Mouse (Mus musculus): Measurements from ENCODE around the gene Fam189a1. TPM values are rescaled to one million over a fixed set of nuclear protein-coding genes. Genes with fewer than 3 reads are reported as not detected.

Fam189a1 gene
- polyA plus RNA-seq, 1 experiment from 2014 or later = 8.7 TPM

DNA sequence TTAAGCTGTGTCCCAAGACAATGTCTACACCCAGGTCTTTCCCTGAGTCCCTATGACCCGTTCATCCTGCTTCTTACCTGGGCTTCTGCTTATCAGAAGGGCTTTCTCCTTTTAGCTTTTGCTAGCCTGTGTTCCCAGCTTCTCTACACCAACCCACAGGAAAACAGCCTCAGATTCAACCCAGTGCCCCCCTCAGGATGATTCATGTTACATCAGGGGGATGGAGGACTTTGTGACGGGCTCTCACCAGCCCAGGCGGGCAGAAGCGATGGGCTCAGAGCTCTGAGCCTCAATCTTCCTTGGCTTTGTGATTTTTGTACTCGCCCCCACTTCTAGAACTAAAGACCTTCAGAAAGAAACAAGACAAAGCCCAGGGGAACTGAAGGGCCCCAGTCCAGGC is 335.3 kb downstream of the Fam189a1 start:
- no peak for ATAC-seq (ENCODE audit: low FRiP score)
- H3K4me3 ChIP-seq = no peak overlapping the region
- no peak overlapping the region for H3K9ac ChIP-seq
- H3K4me2 ChIP-seq = no peak overlapping the region
- WGBS = 84% methylated on average over 5 of the region's 5 CpGs
- no peaks in the 10 kb centered on the region for H3K4me1 ChIP-seq (replicated peaks)
- no peaks in the 10 kb centered on the region for H3K27me3 ChIP-seq
- H3K9me3 ChIP-seq = no peaks in the 10 kb centered on the region
- no peaks in the 10 kb centered on the region for H3K36me3 ChIP-seq
- H3K27ac ChIP-seq = no peak overlapping the region

DNA sequence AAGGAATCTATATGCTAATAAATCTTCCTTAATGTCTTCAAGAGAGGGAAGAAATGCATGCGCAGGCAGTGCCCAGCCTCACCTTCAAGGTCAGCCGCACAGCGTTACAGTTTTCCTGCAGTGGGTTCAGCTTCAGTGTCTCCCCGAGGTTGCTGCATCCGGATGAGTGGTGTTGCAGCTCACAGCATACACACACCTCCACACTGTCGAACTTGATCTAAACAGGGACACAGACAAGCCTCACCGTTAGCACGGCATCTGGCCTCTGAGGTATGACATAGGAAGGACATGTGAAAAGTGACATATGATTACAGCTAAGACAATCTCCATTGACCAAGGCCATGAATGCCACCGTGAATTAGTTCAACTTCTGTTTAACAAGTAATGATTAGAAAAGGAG is 336.7 kb downstream of the Fam189a1 start:
- Histone ChIP-seq H3K4me2 (no peak overlapping the region), H3K36me3 (no peaks in the 10 kb centered on the region), H3K9ac (no peak overlapping the region), H3K27me3 (no peaks in the 10 kb centered on the region), H3K4me1 (replicated peaks) (no peaks in the 10 kb centered on the region), H3K27ac (no peak overlapping the region; the same call in 1 of the 2 replicates), H3K9me3 (no peaks in the 10 kb centered on the region), H3K4me3 (no peak overlapping the region)
- ATAC-seq (ENCODE audit: low FRiP score) = no peak
- WGBS = 81% methylated on average over 9 of the region's 9 CpGs

DNA sequence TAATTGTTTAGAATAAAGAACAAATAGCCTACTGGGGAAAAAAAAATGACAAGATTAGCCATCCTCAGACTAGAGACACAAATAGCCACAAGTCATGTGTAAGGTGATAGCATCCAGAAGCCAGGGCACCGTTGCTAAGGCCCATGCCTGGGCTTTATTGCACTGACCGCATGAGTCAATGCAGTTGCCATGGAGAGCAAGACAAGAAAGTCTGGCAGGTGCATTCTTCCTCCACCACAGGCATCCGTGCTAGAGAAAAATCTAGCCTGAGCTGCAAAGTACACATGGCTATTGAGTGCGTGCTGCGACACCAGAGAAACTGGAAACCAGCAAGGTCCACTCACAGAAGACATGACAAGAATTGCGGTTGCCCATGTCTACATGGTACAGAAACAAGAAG is 347.5 kb downstream of the Fam189a1 start:
- Histone ChIP-seq H3K36me3 (no peaks in the 10 kb centered on the region), H3K4me1 (replicated peaks) (peaks cover 18% of the 10 kb centered on the region), H3K9me3 (no peaks in the 10 kb centered on the region), H3K4me3 (no peak overlapping the region), H3K27me3 (no peaks in the 10 kb centered on the region), H3K4me2 (no peak overlapping the region), H3K27ac (no peak overlapping the region), H3K9ac (no peak overlapping the region)
- ATAC-seq (ENCODE audit: low FRiP score) = 0 out of 2 replicates have a peak, but pooled peaks have one; percentile 54
- 21% methylated on average over 6 of the region's 6 CpGs for WGBS

DNA sequence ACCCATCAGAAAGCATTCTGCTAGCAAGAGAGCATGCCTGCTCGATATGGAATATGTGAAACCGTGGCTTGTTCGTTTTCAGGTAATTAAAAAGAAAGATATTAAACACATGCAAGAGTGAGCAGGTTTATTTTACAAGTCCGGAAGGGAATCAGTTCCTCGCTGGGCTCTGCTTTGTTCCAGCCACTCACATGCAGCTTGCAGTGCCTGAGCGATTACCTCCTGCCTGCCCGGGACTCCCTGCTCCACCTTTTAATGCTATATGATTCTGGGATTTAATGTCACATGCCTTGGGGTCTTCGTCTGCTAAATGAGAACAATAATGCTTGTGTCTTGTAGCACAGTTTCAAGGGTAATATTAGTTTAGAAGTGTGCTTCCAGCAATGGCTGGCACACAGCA is 351.3 kb downstream of the Fam189a1 start:
- WGBS = 57% methylated on average over 8 of the region's 8 CpGs

DNA sequence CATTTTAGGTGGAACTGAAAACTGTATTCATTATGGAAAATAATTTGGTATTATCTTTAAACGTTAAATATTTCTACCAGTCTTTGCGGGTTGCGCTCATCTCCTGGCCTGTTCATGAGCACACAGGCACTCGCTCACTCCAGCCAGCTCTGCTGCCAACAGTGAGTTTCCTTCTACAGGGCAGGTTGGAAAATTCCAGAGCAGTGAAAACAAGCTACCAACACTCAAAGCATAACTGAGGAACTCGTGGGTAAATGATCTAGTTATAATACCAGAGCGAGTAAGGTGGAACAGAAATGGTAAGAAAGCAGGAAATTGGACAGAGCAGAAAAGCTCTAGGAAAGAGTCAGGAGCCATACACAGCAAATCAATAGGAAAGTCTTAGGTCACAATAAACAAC is 360.8 kb downstream of the Fam189a1 start:
- no peak for ATAC-seq (ENCODE audit: low FRiP score)
- H3K4me2 ChIP-seq = no peak overlapping the region
- no peak overlapping the region for H3K9ac ChIP-seq
- no peak overlapping the region for H3K27ac ChIP-seq
- H3K4me3 ChIP-seq = no peak overlapping the region
- H3K9me3 ChIP-seq = no peaks in the 10 kb centered on the region
- 86% methylated on average over 6 of the region's 6 CpGs for WGBS
- H3K36me3 ChIP-seq = no peaks in the 10 kb centered on the region
- H3K27me3 ChIP-seq = no peaks in the 10 kb centered on the region
- H3K4me1 ChIP-seq (replicated peaks) = peaks cover 5% of the 10 kb centered on the region

More for the DNA sequence above, 351.3 kb downstream of the Fam189a1 start:
- no peak overlapping the region for H3K4me2 ChIP-seq
- H3K27ac ChIP-seq = no peak overlapping the region
- no peak overlapping the region for H3K4me3 ChIP-seq
- no peaks in the 10 kb centered on the region for H3K27me3 ChIP-seq
- ATAC-seq (ENCODE audit: low FRiP score) = no peak
- no peaks in the 10 kb centered on the region for H3K9me3 ChIP-seq
- peaks cover 42% of the 10 kb centered on the region for H3K4me1 ChIP-seq (replicated peaks)
- H3K9ac ChIP-seq = no peak overlapping the region; the same call in 1 of the 2 replicates
- H3K36me3 ChIP-seq = no peaks in the 10 kb centered on the region

DNA sequence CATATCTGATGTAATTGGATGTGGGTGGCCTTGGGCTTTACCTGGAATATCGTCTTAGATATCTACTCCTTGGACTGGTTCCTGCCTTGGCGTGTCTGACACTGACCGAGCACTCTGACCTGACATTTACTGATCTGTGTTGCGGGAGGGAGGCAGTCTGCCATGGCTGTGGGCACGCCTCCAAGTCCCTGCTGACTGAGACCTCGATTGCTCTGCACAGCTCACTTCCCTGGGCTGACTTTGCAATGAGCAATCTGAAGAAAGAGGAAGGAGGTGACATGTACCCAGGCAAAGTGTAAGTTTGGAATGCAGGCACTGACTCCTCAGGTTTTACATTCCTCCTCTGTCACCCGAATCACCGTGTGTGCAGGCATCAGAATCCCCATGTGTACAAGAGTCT is 364.3 kb downstream of the Fam189a1 start:
- no peak overlapping the region for H3K27ac ChIP-seq
- no peak overlapping the region for H3K4me2 ChIP-seq
- H3K9ac ChIP-seq = no peak overlapping the region
- no peak overlapping the region for H3K4me3 ChIP-seq
- peaks cover 5% of the 10 kb centered on the region for H3K4me1 ChIP-seq (replicated peaks)
- no peaks in the 10 kb centered on the region for H3K36me3 ChIP-seq
- no peaks in the 10 kb centered on the region for H3K9me3 ChIP-seq
- 62% methylated on average over 8 of the region's 8 CpGs for WGBS
- H3K27me3 ChIP-seq = no peaks in the 10 kb centered on the region
- ATAC-seq (ENCODE audit: low FRiP score) = no peak

DNA sequence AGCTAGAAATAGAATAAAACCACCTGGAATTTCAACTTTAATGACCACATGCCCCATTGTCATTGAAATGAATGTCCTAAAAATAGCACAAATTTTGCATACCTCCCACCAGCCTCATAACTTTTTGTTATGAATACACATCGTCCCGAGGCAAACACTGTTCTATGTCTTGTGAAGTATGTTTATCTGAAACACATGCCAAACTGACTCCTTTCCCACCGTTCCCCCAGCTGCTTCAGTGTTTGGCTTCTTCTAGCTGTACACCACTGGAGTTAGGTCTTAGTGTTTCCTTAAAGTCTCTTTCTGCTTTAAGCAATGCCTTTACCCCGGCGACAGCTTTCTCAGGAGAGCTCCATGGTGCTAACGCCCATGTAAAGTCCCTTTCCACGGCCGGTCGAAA is 365.2 kb downstream of the Fam189a1 start:
- no peak overlapping the region for H3K27ac ChIP-seq
- no peaks in the 10 kb centered on the region for H3K36me3 ChIP-seq
- H3K4me1 ChIP-seq (replicated peaks) = peaks cover 5% of the 10 kb centered on the region
- no peaks in the 10 kb centered on the region for H3K9me3 ChIP-seq
- no peak for ATAC-seq (ENCODE audit: low FRiP score)
- no peak overlapping the region for H3K9ac ChIP-seq
- H3K4me3 ChIP-seq = no peak overlapping the region
- H3K27me3 ChIP-seq = no peaks in the 10 kb centered on the region
- H3K4me2 ChIP-seq = no peak overlapping the region
- WGBS = 68% methylated on average over 9 of the region's 9 CpGs

DNA sequence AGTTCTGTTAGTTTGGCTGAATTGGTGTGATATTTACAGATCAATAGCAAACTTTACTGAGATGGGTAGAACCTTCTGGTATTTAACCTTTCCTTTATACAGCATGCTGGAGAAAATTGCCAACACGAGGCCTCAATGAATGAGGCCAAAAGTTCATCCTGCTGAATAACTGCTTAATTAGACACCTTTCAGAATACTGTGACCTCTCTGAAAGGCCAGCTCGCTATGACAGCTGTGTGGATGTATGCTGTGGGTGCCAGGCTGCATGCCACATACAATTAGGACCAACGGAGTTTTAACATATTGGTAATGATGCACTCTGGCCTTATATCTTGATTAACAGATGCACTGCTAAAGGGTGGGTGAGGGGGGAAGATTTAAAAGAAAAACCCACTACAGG is 371.3 kb downstream of the Fam189a1 start:
- Histone ChIP-seq H3K9me3 (no peaks in the 10 kb centered on the region), H3K4me2 (no peak overlapping the region), H3K36me3 (no peaks in the 10 kb centered on the region), H3K4me1 (replicated peaks) (peaks cover 14% of the 10 kb centered on the region), H3K4me3 (no peak overlapping the region), H3K9ac (no peak overlapping the region), H3K27me3 (no peaks in the 10 kb centered on the region), H3K27ac (no peak overlapping the region)
- ATAC-seq (ENCODE audit: low FRiP score) = no peak
- 31% methylated on average over 3 of the region's 3 CpGs for WGBS

DNA sequence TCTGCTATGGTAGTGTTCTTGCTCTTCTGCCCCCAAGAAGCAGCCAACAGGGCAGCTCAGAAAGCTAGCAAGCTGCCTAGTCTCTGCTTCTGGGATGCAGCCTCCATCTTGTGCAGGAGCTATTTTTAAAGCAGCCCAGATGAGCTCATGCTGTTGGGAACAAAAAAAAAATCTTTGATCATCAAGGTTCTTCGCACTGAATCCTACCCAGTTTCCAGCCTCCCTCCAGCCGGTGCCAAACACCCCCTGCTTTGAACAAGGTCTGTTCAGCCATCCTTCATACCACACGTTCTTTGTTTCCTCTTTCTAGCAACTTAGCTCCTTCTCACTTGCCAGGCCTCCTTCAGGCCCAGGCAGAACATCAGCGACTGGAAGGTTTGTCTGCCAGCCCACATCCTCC is 376.9 kb downstream of the Fam189a1 start:
- H3K9me3 ChIP-seq = no peaks in the 10 kb centered on the region
- H3K36me3 ChIP-seq = no peaks in the 10 kb centered on the region
- no peak overlapping the region for H3K27ac ChIP-seq
- H3K4me3 ChIP-seq = no peak overlapping the region
- WGBS = 83% methylated on average over 4 of the region's 4 CpGs
- H3K9ac ChIP-seq = no peak overlapping the region
- H3K4me2 ChIP-seq = no peak overlapping the region
- peaks cover 25% of the 10 kb centered on the region for H3K4me1 ChIP-seq (replicated peaks)
- H3K27me3 ChIP-seq = no peaks in the 10 kb centered on the region
- no peak for ATAC-seq (ENCODE audit: low FRiP score)

DNA sequence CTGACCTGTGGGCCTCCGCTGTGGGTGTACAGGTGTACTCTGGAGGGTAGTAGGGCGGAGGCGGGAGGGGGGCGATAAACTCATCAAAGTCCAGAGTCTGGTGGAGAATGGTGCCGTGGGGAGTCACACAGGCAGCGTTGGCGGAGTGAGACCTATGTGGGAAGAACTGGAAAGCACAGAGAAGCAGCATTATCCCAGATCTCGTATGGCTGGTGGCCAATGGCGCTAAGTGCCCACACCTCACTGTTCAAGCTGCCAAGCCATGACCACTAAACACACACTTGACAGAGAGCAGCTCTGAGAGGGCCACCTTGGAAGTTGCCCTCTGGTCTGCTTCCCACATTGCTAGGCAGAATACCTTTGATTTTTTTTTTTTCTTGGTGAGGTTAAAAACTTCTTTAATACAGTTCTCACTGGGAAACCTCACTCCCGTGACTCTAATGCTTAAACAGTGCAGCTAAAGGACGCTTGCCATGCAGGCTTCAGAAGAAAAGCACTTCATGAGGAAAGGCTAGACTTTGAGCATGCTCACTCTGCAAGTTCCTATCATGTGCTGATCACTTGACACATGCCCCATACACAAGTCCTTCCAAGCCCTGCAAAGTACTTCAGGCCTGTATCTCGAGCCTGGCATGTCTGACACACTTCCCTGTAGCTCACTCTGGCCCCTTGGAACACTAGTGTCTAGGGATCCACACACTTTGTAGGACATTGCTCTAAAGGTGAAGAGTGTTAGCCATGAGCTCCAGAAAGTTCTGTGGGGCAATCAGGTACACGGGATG is 379.5 kb downstream of the Fam189a1 start:
- Histone ChIP-seq H3K36me3 (no peaks in the 10 kb centered on the region), H3K4me2 (no peak overlapping the region), H3K4me3 (no peak overlapping the region), H3K4me1 (replicated peaks) (peaks cover 32% of the 10 kb centered on the region), H3K27ac (no peak overlapping the region), H3K27me3 (no peaks in the 10 kb centered on the region), H3K9ac (no peak overlapping the region), H3K9me3 (no peaks in the 10 kb centered on the region)
- WGBS = 92% methylated on average over 13 of the region's 13 CpGs
- no peak for ATAC-seq (ENCODE audit: low FRiP score)

DNA sequence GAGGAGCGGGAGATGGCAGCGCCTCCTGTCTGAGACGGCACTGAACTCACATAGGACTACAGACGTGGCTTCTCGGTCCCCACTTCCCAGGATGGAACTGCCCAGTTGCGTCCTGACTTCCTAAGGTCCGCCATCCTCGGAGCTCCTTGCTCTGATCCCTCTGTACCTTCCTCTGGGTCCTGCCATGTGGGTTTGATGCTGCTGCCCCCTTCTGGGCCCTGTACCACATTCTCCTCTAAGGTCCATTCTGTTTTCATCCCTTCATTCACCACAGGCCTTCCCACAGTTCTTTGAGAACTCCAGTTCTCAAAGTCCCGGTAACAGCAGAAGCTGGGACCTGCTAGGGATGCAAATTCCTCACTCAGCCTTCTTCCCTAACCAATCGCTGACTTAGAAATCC is 382.9 kb downstream of the Fam189a1 start:
- Histone ChIP-seq H3K27me3 (no peaks in the 10 kb centered on the region), H3K9ac (no peak overlapping the region), H3K27ac (no peak overlapping the region), H3K9me3 (no peaks in the 10 kb centered on the region), H3K36me3 (no peaks in the 10 kb centered on the region), H3K4me2 (no peak overlapping the region), H3K4me1 (replicated peaks) (peaks cover 35% of the 10 kb centered on the region), H3K4me3 (no peak overlapping the region)
- 35% methylated on average over 10 of the region's 10 CpGs for WGBS
- ATAC-seq (ENCODE audit: low FRiP score) = no peak

DNA sequence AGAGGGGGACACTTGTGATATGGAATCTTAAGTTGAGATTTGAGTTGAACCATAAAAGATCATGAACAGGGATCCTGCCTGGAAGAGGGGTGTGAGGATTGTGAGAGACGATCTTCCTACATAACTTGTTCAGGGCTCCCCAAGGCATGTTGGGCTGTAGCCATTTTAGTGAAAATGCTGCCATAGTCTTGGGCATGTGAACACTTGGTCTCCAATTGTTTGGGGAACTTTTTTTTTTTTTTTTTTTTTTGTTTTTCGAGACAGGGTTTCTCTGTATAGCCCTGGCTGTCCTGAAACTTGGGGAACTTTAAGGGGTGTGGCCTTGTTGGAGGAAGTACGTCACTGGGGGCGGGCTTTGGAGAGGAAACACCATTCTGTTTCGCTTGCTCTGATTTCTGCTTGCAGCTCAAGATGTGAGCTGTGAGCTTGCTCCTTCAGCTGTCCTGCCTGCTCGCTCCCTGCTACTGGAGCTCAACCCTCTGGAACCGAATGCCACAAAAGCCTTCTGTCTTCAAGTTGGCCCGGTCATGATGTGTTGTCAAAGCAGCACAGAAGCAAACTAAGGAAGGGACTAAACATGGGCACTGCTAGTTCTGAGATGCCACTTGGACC is 385.5 kb downstream of the Fam189a1 start:
- no peaks in the 10 kb centered on the region; the same call in 1 of the 2 replicates for H3K36me3 ChIP-seq
- peak overlapping the region; percentile 48; the same call in 1 of the 2 replicates for H3K27ac ChIP-seq
- H3K27me3 ChIP-seq = no peaks in the 10 kb centered on the region
- no peaks in the 10 kb centered on the region for H3K9me3 ChIP-seq
- no peak overlapping the region for H3K4me2 ChIP-seq
- H3K4me1 ChIP-seq (replicated peaks) = peaks cover 28% of the 10 kb centered on the region
- ATAC-seq (ENCODE audit: low FRiP score) = no peak
- H3K4me3 ChIP-seq = no peak overlapping the region
- H3K9ac ChIP-seq = no peak overlapping the region
- WGBS = 81% methylated on average over 8 of the region's 8 CpGs

DNA sequence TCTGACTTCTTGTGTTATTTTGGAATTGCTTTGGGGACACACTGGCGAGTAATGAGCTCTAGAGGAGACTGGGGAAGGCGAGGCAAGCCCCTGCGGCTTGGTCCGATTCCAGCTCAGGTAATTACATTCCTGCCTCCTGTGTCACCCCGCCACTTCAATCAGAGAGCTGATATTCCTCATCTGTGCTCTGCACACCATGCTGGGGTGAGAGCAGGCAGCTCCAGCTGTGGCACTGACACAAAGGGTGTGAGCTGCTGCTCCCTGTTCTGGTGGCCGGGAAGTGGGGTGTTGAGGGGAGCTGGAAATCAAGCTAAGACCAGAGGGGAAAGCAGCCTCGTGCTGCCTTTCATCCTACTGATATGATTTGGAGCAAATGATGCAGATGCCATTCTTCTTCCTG is 386.6 kb downstream of the Fam189a1 start:
- peak; percentile 55 for ATAC-seq (ENCODE audit: low FRiP score)

More for the DNA sequence above, 386.6 kb downstream of the Fam189a1 start:
- no peak overlapping the region for H3K4me3 ChIP-seq
- no peak overlapping the region for H3K4me2 ChIP-seq
- WGBS = 34% methylated on average over 7 of the region's 7 CpGs
- H3K27ac ChIP-seq = peak overlapping the region; percentile 71
- peaks cover 28% of the 10 kb centered on the region for H3K4me1 ChIP-seq (replicated peaks)
- H3K36me3 ChIP-seq = no peaks in the 10 kb centered on the region; the same call in 1 of the 2 replicates
- H3K9ac ChIP-seq = peak overlapping the region; percentile 36; the same call in 1 of the 2 replicates
- no peaks in the 10 kb centered on the region for H3K27me3 ChIP-seq
- no peaks in the 10 kb centered on the region for H3K9me3 ChIP-seq

All from hindbrain, embryonic 13.5 days (tissue).